Mouse (Mus musculus) urinary bladder, postnatal 10 days (tissue): ENCODE data around the gene Foxred2.

Experiments
- DNase-seq: peaks from one replicate; pipeline ENCODE4 v3.0.0; 2022; ENCODE audit warnings: low spot score

Gene Foxred2

GRCm38 (mm10) chr15:77915287-77915686 is 41.2 kb downstream of the Foxred2 start:
- no peak for DNase-seq

DNA sequence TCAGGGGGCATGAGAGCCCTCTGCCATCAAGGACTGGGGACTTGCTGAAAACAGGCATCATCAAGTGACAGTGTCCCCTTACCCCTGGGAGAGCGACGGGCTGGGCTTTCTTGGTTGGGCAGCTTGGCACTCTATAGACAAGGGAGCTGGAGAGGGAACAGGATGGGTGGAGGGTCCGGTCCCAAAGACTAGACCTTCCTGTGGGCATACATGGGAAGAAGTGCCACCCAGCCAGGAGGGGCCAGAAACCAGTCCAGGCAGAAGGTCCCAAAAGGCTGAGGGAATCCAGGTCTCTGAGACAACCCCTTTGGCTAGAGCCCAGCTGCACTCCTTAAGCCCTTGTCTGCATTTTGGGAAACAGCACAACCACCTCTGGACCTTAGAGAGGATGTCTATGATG is 42.0 kb downstream of the Foxred2 start:
- DNase-seq, result no peak

DNA sequence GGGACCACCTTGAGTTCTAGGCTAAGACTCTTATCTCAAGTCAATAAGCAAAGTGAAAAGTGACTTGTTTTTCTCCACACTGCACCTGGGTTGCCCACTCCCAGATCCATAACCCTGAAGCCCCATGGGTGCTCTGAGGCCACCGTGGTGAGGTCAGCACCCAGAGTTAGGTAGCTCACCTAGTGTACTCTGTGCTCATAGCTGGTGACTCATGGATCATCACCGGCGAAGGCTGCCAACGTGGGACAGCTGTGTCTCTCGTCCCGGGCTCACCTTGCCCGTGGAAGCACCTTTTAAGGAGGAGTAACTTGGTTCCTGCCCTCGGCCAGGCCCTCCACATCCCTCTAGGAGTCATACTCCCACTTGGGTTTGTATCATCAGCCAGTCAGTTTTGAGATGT is 43.5 kb downstream of the Foxred2 start:
- DNase-seq, result no peak

- no peak for DNase-seq
These were observed 43.9 kb downstream of the Foxred2 start for GRCm38 (mm10) chr15:77912585-77912984.

DNA sequence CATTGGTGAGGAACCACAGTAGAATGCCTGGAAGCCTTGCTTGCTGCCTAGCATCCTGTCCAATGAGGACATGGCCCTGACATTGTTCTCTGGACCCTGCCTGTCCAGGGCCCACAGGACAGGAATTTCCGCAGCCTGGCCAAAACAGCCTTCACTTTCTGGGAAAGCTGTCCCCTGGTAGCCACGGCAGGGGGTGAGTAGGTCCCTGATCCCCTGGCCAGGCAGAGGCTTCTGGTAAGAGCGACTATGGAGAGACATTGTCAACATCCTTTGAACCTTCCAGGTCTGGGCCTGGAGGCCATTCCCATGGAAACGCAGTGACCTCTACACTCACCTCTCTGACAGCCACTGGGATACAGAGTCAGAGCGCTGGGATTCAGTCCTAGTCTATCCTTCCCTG is 44.5 kb downstream of the Foxred2 start:
- no peak for DNase-seq

GRCm38 (mm10) chr15:77911065-77911464 is 45.5 kb downstream of the Foxred2 start:
- no peak for DNase-seq

DNA sequence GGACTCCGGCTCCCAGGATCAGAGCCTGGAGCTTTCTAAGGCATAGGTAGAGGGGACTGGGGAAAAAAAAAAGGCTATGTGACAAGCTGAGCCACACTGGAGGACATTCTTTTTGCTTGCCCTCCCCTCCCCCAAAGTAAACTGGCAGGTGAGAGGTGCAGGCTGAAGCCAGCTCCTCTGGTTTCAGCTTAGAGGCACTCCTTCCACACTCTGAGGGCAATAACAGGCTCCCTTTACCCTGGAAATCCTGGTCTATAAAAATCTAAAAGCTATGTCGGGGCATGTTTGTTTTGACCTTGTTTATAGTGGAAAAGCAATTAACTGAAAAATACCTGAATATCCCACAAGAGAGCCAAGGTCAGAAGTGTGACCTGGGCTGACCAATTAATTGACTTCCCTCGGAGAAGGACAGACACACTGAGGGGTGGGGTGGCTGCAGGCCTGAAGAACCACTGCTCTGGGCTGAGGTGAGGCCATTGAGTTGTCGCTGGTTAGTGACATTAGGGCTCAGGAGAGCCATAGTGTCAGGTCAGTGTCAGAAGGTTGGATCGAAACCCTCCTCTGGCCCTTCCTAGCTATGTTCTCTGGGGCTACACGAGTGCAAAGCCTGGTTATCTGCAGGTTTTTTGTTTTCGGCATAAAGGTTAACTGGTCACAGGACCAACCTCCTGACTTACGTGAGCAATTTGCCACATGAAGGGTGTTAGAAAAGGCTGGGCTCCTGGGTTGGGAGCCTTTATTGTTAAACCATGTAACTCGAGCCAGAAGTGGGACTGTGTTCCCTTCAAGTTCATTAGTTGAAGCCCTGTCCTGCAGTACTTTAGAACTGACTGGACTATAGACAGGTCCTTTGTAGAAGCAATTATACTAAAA is 48.6 kb downstream of the Foxred2 start:
- DNase-seq, result no peak

- no peak for DNase-seq
These were observed 50.0 kb downstream of the Foxred2 start for GRCm38 (mm10) chr15:77906545-77906944.

- DNase-seq, result no peak
These were observed 50.4 kb downstream of the Foxred2 start for GRCm38 (mm10) chr15:77906081-77906480.

DNA sequence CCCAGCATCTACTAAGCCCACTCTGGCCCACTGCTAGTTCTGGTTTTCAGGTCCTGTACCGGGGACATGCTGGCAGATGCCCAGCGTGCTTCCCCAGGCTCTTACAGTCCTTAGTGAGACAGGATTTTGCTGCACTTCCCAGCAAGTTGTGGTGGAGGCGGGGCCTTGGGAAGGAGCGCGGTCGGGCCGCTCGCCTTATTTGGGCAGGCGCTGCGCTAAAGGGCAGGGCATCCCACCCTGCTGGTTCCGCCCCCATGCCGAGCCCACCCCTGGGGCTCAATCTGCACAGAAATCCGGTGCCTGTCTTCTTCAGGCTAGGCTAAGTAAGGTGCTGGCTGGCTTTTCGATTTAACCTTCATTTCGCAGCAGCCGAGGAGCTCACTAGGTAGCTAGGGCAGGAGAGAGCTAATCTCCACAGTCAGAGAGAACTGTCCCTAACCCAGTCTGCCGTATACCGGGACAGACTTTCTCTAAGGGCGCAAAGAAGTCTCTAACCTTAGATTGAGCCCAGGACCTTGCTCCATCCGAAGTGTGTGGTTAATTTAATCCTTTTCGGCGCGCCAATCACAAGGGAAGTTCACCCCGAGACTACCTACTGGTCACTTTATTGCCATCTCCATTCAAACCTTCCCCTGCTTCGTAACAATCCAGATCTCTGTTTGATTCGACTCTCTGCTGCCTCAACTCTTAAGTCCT is 51.1 kb downstream of the Foxred2 start:
- peak; percentile 42 for DNase-seq

GRCm38 (mm10) chr15:77904363-77904892 is 52.1 kb downstream of the Foxred2 start:
- DNase-seq, result no peak

- no peak for DNase-seq
These were observed 53.3 kb downstream of the Foxred2 start for GRCm38 (mm10) chr15:77903176-77903575.

DNA sequence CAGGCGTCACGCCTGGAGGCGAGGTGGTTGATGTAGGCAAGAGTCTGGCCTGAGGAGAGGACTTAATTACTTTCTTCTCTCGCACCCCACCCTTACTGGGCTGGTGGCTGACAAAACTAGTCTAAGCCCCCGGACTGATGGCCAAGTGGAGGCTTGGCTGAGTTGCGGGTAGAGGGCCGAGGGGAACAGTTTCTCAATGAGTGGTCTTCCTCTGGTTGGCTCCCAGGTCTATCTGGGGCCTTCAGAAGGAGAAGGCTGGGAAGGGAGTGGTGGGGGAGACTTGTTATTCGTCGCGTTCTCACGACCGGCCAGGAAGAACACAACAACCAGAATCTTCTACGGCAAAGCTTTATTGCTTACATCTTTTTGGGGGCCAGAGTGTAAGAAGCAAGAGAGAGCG is 61.6 kb downstream of the Foxred2 start:
- DNase-seq, result no peak

GRCm38 (mm10) chr15:77893292-77893691 is 63.2 kb downstream of the Foxred2 start:
- no peak for DNase-seq

DNA sequence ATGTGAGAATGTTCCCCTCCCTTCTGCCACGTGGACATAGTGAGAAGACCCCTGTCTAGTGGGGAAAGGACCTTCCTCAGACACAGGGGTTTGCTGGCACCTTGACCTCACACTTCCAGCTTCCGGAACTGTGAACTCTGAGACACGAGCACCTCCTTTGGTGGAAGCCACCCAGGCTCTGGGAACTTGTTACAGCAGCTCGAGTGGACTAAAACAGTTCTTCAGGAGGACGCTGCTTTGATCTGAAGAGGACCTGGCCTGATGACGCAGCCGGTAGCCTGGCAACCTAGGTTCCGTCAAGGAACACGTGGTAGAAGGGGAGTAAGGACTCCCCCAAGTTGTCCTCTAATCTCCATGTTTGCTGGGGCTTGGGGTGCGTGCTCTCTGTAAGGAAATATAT is 64.1 kb downstream of the Foxred2 start:
- DNase-seq, result no peak

DNA sequence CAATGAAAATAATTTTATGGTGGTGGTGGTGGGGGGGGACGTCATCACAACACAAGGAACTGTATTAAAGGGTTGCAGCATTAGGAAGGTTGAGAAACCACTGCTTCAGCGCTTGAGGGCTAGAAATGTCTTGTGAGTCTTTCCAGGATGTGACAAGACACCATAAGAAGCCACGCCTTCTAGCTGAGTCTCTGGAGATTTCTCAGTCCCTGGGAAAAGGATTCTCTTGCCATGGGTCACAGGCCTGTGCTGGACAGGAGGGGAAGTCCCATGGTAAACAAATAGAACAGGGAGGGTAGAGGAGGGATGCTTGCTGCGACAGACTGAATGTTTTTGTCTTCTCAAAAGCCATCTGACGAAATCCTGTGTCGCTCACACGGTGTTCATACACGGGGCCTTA is 64.8 kb downstream of the Foxred2 start:
- no peak for DNase-seq
